Mouse (Mus musculus) kidney, postnatal 36 days (tissue): ENCODE results near the gene Heatr6.

Experiments
- DNase-seq, 2 experiments: peaks; one replicate each; pipeline ENCODE4 v3.0.0; 2021 to 2022; ENCODE audit warnings: mixed read lengths in 2 of 2

Heatr6 gene

GRCm38 (mm10) chr11:83810441-83810840 is 56.9 kb downstream of the Heatr6 start:
- DNase-seq, result no peak

GRCm38 (mm10) chr11:83815191-83815590 is 61.7 kb downstream of the Heatr6 start:
- peak; percentile 65 to 75 for DNase-seq

- peak; percentile 84 to 87 for DNase-seq
Observed at GRCm38 (mm10) chr11:83815628-83816027, 62.1 kb downstream of the Heatr6 start.

DNA sequence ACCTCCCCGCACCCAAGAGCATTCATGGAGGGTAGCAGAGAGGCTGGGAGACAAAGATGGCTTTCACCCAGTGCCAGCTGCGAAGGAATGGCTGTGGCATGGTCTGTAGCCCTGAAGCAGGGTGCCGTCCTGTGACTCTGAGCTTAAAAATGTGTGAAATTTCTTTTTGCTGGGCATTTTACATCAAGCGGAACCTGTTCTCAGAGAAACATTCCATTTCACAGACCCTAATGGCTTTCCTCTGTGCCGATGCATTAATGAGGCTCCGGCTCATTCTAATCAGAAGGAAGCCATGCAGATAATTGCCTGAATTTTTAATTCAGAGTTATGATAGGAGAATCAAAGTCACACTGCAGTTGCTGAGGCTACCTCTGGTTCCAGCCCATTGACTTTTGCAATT is 63.6 kb downstream of the Heatr6 start:
- DNase-seq, result peak; percentile 65 to 78

DNA sequence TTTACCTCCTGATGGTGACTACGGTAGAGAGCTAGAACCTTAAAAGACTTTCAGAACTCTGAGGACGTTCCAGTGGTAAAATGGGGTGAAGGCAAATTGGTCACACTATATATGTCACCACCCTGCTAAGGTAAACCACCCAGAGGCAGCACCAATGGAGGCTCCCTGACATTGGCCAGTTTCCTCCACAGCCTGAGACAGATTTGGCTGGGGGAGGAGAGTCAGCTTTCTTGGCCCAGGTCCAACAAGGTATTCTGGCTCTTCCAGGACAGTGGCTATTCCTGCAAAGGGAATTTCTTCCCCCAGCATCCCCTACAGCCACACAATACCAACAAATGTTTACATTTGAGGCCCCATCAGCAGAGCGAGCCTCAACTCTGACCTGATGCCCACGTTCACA is 64.5 kb downstream of the Heatr6 start:
- peak; percentile 46 to 58 for DNase-seq

DNA sequence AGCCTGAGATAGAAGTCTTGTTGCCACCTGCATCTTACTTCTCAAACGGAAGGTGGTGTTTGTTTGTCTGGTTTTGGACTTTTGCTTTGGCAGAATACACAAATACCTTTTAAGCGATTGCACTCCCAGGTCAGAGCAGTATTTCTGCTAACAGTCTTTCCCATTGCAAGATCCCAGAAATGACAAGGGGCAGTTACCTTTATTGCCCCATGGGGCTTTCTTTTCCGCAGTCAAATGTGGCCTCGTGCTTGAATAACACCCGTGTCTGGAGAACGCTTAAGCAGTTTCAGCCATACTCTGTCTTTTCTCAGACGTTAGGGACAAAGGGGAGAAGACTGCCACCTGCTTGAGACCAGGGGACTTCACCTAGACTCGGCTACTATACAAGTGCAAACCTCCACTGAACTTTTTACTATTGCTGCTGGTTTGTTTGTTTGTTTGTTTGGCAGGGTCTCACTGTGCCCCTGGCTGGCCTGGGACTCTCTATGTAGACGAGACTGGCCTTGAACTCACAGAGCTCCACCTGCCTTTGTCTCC is 65.2 kb downstream of the Heatr6 start:
- DNase-seq, result no peak

DNA sequence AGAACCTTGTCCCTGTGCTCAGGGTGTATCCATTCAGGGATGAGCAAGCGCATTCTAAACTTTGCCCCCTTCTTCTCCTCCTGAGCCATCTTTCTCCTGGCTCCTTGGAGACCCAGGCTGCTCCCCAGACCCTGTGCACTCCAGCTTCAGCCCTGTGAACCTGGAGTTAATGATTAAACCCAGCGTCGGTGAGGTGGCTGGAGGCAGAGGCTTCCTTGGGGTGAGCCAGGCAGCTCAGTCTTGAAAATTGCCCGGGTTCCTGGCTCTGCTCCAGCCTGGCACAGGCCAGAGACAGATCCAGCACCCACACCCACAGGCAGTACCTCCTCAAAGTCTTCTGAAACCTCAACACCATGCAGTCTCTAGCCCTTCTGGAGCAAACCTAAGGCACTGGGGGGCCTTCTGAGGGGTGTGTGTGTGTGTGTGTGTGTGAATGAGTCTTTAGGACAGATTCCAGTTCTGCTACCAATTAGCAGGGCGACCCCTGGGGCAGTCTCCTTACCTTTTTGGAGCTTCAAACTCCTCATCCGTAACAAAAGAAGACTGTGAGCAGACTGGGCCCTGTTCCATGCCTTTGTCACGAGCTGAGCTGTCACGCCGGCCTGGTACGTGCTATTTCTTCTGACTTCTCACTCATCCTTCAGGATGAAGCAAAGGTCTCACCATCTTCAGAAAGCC is 66.4 kb downstream of the Heatr6 start:
- peak; percentile 91 to 95 for DNase-seq

GRCm38 (mm10) chr11:83826142-83826541 is 72.6 kb downstream of the Heatr6 start:
- no peak for DNase-seq

GRCm38 (mm10) chr11:83828553-83829142 is 75.2 kb downstream of the Heatr6 start:
- no peak for DNase-seq

DNA sequence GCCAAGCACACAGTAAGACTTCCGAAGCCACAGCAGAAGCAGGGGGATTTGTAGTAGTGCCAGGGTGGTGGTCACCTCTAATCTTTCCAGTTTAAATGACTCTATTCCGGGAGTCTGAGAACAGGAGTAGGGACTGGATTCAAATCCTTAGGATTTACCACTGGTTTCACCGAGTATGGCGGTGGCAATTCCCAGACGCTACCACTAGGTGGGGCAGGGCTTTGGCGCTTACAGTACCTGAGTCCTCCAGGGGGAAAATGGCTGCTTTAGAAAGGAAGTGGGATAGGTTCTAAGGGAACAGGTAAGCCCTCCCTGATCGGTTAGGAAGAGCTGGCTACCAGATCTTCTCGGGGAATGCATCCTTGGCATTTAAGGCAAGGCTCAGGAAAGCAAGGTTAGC is 78.9 kb downstream of the Heatr6 start:
- DNase-seq, result peak in 1 of 2 experiments; percentile 70
